Mouse (Mus musculus): Measurements from ENCODE around the gene Hist2h2bb. TPM values are rescaled to one million over a fixed set of nuclear protein-coding genes. Genes with fewer than 3 reads are reported as not detected.

The Hist2h2bb gene
- total RNA-seq, 2 experiments from 2014 or later: 1,241 to 12,958 TPM

- ATAC-seq (ENCODE audit: poor library complexity, severe bottlenecking): peak; percentile 67
Observed at GRCm38 (mm10) chr3:96239949-96240798, 29.4 kb upstream of the Hist2h2bb start, which contains the start of gene Hist2h2aa2. Hist2h2aa2 (minus strand) TSS chr3:96240276.

DNA sequence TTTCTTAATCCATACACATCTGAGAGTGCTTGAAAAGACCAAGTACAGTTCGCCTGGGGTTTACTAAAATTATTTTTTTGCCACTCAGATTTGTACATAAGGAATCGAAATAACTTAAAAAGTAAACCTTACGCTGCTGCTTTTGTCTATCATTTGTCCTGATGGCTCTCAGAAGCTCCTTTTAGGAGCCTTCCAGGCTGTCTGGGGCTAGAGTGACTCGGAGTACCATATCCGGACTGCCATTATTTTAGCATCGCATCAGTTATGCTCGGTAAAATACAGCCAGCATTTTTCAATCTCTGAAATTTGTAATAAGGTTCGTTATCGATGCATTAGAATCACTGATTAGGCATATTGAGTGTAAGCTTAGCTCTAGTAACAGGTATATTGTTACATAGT is 28.8 kb upstream of the Hist2h2bb start:
- ATAC-seq (ENCODE audit: poor library complexity, severe bottlenecking): no peak

- ATAC-seq (ENCODE audit: poor library complexity, severe bottlenecking): no peak
Observed at GRCm38 (mm10) chr3:96243921-96244572, 25.5 kb upstream of the Hist2h2bb start.

GRCm38 (mm10) chr3:96245003-96245886 is 24.3 kb upstream of the Hist2h2bb start, which contains the start of gene Hist2h2aa1:
Hist2h2aa1 (plus strand) TSS chr3:96245497.
- peak; percentile 69 for ATAC-seq (ENCODE audit: poor library complexity, severe bottlenecking)

DNA sequence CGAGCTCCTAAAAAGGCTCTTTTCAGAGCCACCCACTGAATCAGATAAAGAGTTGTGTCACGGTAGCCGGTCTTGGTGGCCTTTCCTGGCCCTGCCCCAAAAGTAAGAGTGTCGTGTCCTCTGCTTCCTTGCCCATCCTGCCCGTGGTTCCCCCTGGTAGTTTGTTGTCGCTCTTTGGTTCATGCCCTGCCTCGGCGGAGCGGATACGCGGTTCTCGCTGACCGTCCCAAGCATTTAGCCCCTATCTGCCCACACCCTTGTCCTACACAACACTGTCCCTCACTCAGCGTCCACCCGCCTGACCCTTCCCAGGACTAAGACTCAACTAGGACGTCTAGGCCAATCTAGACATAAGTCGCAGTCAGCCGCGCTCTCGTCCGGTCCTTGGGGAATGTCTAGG is 23.5 kb upstream of the Hist2h2bb start:
- peak; percentile 36 for ATAC-seq (ENCODE audit: poor library complexity, severe bottlenecking)

GRCm38 (mm10) chr3:96246427-96246856 is 23.1 kb upstream of the Hist2h2bb start, which contains the start of gene Hist2h3c1:
Hist2h3c1 (plus strand) TSS chr3:96246685.
- peak; percentile 69 for ATAC-seq (ENCODE audit: poor library complexity, severe bottlenecking)

- no peak for ATAC-seq (ENCODE audit: poor library complexity, severe bottlenecking)
Observed at GRCm38 (mm10) chr3:96247356-96248140, 22.0 kb upstream of the Hist2h2bb start.

GRCm38 (mm10) chr3:96248141-96249033 is 21.2 kb upstream of the Hist2h2bb start:
- no peak for ATAC-seq (ENCODE audit: poor library complexity, severe bottlenecking)

DNA sequence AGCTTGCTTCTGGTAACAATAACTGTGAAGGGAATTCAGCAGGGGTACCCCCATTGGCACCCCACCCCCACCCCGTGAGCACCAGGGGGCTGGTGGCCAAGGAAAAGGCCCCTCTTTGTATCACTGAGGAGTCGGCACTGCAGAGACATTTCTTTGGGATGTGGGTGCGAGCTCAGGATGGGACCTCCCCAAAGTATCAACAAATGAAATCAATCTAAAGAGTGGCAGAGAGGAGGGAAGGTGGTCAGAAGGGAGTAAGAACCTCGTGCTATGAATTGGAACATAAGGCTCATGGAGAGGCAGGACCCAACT is 20.6 kb upstream of the Hist2h2bb start:
- no peak for ATAC-seq (ENCODE audit: poor library complexity, severe bottlenecking)

DNA sequence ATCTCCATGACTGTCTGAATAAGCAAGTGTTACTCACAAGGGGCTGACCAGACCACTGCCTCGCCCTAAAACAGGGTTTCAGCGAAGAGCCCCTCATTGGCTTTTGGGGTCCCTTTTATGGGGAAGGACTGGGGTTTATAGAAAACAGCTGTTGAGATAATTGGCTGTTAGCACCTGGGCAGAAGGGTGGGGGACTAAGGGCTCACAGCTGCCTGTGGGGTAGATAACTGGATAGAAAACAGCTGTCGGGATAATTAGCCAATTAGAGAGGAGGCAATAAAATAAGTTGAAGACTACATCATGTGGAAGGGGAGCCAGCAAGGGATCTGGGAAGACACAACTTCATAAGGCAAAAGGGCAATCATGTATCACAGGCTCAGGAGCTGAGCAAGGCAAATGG is 18.7 kb upstream of the Hist2h2bb start:
- no peak for ATAC-seq (ENCODE audit: poor library complexity, severe bottlenecking)

GRCm38 (mm10) chr3:96251787-96252186 is 17.8 kb upstream of the Hist2h2bb start:
- peak; percentile 64 for ATAC-seq (ENCODE audit: poor library complexity, severe bottlenecking)

- 0 out of 2 replicates have a peak, but pooled peaks have one; percentile 26 for ATAC-seq (ENCODE audit: poor library complexity, severe bottlenecking)
Observed at GRCm38 (mm10) chr3:96254683-96255355, 14.7 kb upstream of the Hist2h2bb start.

- ATAC-seq (ENCODE audit: poor library complexity, severe bottlenecking): no peak
Observed at GRCm38 (mm10) chr3:96255926-96256593, 13.5 kb upstream of the Hist2h2bb start.

- no peak for ATAC-seq (ENCODE audit: poor library complexity, severe bottlenecking)
Observed at GRCm38 (mm10) chr3:96257190-96257589, 12.4 kb upstream of the Hist2h2bb start.

DNA sequence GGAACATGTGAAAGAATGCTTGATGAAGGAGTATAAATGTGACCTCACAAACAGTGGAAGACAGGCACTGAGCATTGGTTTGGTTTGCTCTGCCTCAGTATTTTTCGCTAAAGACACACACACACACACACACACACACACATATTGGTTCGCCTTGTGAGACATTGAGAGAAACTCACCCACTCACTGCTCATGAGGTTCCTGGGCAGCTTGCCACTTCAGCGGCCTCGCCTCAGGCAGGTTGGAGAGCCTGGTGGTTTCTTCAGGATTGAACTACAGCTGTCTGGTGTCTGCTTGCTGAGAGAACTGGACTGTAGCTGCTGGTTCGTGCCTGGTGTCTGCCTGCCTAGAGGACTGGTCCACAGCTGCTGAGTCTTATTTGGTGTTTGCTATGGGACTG is 9.3 kb upstream of the Hist2h2bb start:
- no peak for ATAC-seq (ENCODE audit: poor library complexity, severe bottlenecking)

GRCm38 (mm10) chr3:96261623-96262022 is 7.9 kb upstream of the Hist2h2bb start:
- no peak for ATAC-seq (ENCODE audit: poor library complexity, severe bottlenecking)

DNA sequence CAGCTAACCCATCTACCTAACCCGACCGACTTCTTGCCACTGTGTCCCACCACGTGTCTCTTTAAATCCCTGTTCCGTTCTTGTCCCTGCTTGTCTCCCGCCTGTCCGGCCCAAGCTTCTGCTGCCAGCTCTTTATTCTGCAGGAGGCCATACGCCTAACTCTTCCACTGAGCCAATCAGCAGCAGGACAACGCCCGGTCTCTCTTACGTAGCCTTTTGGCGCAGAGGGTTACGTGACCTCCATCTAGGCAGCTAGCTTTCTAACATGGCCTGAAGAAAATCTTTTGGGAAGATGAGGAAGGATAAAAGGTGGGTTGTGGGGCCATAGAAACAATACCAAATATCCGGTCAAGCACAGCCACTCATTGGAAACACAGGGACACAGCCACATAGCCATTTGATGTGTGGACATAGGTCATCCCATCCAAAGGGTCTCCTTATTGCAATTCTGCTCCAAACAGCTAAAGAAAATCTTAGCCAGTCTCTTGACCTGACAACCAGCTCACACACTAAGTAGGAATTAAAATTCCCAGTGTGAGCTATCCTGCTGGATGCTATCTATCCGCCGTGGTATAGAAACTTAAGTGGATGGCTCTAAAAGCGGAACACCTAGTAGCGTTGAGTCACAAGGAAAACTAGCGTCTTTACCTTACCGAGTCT is 7.2 kb upstream of the Hist2h2bb start:
- peak; percentile 79 for ATAC-seq (ENCODE audit: poor library complexity, severe bottlenecking)

Data from megakaryocyte, adult 5-6 weeks (primary cell).